Mouse (Mus musculus) kidney, postnatal 36 days (tissue): ENCODE measurements around the gene Ggnbp2.
"Not testable (repeated sequence)": the region's sequence is repeated elsewhere in the genome, so short reads cannot be mapped to it uniquely, and the experiment has no call there.

Experiments used
- DNase-seq, 2 experiments: peaks; one replicate each; pipeline ENCODE4 v3.0.0; 2021 to 2022; ENCODE audit warnings: mixed read lengths in 2 of 2

Gene Ggnbp2

DNA sequence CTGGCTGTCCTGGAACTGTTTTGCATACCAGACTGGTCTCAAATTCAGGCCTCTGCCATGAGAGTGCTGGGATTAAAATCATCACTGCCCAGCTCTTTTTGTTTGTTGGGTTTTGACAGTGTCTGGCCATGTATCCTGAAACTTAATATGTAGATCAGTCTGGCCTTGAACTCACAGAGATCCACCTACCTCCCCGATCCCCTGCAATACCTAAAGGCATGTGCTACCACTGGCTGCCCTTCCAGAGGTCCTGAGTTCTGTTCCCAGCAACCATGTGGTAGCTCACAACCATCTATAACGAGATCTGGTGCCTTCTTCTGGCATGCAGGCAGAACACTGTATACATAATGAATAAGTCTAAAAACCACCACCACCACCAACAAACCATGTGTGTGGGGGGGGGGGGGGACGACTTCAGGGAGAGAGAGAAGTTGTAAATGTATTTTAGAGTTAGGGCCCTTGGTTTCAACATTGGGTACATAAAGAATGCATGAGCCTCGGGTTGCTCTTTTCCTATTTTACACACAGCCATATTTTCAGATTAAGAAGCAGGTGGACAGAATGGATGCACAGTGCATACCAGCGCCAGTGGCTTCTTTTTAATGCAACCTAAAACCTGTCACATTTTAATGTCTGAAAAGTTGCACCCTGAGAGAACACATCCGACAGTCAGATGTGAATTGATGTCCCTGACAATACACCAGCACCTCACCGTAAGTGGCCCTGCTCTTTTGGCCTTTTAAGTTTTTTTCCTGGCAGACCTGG is 8.6 kb upstream of the Ggnbp2 start:
- DNase-seq = no peak

DNA sequence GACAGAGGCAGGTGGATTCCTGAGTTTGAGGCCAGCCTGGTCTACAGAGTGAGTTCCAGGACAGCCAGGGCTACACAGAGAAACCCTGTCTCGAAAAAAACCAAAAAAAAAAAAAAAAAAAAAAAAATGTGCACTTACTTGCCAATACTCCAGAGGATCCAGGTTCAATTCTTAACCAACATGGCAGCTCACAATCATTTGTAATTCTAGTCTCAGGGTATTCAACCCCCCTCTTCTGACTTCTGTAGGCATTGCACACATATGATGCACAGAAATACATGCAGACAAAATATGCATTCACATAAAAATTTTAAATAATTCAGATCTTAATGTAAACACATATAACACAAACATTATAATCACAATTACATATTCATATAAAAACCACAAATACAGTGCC is 5.4 kb upstream of the Ggnbp2 start:
- not testable (repeated sequence) for DNase-seq

DNA sequence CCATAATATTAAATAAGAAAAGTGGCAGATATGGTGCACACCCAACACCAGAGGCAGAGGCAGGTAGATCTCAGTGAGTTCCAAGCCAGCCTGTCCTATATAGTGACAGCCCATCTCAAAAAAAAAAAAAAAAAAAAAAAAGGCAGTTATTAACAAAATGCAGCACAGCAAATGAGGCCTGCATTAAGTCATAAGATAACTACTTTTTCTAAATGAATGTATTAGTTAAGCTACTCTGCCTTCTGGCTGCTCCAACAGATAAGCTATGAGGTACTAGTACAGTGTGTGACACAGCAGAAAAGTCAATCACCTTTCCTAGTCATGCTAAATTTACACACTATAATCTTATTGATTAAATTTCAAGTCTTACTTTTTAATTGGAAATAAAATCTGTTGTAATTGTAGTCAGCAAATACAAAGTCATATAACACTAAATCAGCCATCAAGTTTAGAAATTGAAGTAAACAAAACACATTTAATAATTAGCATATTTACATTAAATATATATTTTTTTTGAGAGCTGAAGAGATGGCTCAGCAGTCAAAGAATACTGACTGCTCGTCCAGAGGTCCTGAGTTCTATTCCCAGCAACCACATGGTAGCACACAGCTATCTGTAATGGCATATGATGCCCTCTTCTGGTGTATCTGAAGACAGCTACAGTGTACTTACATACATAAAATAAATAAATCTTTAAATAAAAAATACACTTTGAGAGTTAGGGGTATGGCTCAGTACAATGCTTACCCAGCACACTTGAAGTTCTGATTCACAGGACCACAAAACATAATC is 2.6 kb upstream of the Ggnbp2 start:
- DNase-seq = no peak

DNA sequence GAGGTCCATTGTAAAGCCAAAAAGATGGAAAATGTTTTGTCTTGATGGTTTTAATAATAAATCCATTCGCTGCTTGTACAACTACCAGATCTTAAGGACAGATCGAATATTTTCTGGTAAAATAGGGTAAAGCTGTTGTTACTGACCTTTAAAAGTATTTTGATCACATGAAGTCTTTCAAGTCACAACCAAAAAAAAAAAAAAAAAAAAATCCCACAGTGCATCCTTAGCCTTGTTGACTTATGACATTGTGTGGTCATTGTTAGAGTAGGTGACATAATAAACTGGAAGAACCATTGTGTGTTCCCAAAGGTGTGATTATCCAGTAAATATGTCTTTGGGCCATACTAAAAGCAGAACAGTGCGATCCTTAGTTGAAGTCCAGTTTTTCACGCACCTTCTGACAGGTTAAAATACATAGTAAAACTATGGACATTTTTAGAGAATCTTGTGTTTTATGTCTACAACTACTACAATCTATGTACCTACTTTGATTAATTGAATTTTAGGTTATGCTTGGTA is 992 bp upstream of the Ggnbp2 start:
- DNase-seq = no peak

DNA sequence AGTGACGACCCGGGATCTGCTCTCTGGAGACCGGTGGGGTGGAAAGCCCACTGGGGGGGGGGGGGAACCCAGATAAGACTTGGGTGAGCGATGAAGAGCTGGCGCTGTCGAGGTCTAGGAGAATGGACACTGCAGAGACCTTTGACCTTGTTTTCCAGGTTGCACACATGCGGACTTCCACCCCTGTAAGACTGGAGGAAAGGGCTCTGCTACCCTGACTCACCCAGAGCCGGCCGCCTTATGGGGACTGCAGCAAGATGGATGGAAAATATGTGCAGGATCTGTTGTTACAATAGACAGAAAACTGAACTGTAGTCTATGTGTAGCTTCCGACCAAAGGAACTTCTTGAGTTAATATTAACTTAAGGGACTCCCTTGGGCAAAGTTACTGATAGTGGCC is 429 bp upstream of the Ggnbp2 start:
- DNase-seq = peak; percentile 70

DNA sequence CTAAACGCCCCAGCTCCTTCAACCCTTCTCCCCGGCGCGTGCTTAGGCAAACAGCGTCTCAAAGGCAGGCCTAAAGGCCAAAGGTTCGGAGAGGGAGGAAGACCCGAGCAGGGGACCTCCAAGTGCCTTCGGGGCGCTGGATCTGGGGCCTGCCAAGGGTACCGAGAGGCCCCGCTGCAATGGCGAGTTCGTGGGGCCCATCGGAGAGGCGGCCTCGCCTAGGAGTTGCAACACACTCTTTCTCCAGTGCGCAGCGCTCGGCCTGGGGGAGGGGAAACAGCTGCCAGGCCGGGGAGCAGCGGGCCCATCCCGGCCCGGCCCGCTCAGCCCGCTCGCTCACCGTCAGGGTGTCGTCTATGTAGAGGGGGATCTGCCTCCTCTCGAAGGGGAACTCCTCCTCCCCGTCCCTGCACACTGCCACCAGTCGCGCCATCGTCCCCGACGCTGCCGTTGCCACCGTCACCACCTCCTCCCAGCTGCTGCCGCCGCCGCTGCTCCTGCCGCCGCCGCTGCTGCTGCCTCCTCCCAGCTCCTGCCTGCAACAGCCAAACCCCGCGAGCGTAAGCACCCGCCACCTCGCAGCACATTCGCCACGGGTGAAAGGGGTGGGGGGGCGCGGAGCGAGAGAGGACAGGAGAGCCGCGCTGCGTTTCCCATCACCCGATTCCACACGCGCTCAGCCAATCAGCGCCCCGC is 932 bp downstream of the Ggnbp2 start:
- peak; percentile 95 for DNase-seq

DNA sequence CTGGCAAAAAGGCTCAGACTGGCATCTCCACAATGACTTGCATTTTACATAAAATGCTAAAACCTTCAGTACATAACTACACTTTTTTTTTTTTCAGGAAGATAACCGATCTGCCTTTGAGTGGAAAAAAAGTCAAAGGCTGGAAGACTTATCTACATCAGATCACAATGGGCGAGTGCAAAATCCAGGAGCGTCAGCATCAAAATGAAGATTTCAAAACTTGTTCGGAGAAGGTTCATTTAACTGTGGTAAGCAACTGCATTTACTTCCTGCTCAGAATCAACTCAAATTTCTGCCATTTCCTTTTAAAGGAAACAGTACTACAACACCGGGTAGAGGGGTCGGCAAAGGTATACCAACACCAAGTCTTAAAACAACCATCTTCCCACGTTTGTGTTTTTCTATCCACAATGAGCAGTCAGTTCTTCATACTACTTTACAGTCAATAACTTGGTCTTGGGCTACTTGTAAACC is 1.8 kb downstream of the Ggnbp2 start:
- DNase-seq = no peak

DNA sequence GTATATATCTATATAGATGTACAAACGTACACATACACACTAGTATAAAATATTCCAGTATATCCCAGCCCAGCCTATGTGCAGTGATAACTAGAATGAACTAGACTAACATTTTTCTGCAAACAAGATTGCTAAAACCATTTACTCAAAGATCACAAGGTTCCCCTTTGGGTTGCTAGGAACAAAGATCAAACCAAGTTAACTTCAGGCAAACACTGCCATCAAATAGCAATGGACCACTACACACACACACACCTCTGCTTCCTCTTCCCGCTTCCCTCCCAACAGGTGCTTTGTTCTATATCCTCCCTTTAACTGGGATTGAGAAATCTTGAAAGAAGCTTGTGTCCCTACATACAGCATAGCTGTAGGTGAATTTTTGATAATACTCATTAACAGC is 3.0 kb downstream of the Ggnbp2 start:
- peak; percentile 24 to 44 for DNase-seq

DNA sequence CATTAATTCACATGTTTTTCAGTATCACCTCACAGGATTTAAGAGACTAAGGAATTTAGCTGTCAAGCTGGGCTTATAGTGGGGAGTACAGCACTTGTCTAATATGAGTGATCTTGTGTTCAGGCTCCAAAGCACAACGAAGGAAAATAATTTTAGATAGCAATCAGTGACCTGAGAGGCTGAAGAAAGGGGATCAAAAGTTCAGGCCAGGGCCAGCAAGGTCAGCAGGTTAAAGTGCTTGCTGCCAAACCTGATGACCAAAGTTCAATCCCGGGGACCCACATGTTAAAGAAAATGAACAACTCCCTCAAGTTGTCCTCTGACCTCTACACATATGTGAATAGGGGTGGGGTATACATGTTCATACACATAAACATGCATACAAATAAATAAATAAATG is 5.3 kb downstream of the Ggnbp2 start:
- DNase-seq = peak; percentile 52 to 65

DNA sequence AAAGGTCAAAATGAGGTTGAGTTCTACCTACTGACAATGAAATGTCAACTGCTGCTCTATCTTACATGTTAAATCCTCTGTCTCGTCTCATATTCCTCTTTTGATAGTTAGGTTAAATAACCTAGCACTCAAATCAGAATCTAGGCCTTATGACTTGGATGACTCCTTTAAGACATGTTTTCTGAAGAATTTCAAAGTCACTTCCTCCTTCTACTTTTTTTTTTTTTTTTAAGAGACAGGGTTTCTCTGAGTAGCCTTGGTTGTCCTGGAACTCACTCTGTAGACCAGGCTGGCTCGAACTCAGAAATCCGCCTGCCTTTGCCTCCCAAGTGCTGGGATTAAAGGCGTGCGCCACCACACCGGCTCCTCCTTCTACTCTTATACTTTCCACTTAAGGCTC is 15.3 kb downstream of the Ggnbp2 start:
- DNase-seq = no peak

DNA sequence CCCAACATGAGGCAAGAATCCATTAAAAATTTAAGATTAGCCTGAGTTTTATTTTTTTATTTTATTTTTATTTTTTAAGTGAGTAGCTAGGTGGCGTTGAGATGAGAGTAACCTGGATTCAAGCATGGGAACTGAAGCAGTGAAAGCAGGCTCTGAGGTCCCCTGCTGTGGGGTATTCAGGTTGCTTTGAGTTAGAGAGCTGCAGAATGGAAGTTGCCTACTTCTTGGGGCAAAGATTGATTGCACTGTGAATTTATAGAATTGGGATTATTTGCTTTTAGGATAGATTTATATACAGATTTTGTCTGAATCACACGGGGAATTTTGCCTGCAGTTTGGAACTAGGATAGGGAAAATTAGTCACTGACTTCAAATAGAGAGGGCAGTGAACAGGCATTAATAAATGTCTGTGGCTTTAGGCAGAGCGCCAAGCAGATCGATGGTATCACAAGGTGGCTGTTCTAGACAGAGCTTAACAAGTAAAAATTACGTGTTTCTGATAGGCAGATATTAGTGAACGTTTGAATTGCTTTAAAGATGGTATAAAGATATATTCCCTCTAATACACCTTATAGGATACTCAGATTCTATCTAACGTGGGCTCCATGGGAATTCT is 23.0 kb downstream of the Ggnbp2 start:
- no peak for DNase-seq

DNA sequence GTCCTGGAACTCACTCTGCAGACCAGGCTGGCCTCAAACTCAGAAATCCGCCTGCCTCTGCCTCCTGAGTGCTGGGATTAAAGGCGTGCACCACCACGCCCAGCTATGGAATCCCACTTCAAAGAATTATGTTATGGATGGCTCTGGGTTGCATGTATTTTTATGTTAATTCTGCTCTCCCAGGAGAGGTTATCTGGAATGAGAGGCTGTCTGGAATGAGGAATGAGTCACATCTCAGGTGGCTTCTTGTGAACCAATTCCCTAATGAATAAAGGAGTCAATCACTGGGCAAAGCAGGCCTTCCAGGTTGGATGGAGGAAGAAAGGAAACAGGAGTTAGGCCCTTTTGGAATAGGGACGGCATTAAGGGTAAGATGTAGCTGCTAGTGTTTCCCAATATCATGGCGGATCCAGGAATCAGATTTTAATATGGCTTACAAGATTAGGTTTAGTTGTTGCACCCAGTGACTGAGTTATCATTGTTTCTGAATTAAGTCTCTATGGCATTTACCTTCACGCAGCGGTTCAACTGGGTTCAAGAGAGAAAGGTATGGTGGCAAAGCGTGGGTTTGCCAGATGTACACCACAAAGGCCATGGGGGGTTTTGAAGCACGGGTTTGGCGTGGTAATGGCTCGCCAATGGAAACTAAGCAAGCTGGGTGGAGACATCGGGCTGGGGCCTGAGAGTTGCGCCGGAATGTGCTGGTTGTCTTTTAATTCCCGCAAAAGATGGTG is 23.7 kb downstream of the Ggnbp2 start:
- DNase-seq = no peak

DNA sequence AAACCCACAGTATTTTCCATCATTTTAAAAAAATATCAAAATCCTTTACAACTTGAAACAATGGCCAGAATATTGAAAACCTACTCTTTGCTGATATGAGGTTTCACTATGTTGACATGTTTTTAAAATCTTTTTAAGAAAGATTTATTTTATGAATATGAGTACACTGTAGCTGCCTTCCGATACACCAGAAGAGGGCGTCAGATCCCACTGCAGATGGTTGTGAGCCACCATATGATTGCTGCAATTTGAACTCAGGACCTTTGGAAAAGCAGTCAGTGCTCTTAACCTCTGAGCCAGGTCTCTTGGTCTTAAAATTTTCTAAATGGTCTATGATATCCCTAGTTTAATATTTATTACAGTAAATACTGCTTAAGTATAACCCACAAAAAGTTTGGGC is 31.3 kb downstream of the Ggnbp2 start:
- no peak for DNase-seq

DNA sequence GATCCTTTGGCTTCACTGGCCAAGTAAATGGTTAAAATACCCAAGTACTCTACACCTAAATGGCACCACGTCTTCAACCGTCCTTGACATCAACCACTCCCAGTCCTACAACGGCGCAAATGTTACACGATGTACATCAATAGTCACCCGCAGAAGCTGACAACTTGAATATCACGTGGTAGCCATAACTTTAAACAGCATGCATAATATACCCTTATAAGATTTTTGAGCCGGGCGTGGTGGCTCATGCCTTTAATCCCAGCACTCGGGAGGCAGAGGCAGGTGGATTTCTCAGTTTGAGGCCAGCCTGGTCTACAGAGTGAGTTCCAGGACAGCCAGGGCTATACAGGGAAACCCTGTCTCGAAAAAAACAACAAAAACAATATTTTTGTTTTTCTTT is 41.1 kb downstream of the Ggnbp2 start:
- not testable (repeated sequence) for DNase-seq

DNA sequence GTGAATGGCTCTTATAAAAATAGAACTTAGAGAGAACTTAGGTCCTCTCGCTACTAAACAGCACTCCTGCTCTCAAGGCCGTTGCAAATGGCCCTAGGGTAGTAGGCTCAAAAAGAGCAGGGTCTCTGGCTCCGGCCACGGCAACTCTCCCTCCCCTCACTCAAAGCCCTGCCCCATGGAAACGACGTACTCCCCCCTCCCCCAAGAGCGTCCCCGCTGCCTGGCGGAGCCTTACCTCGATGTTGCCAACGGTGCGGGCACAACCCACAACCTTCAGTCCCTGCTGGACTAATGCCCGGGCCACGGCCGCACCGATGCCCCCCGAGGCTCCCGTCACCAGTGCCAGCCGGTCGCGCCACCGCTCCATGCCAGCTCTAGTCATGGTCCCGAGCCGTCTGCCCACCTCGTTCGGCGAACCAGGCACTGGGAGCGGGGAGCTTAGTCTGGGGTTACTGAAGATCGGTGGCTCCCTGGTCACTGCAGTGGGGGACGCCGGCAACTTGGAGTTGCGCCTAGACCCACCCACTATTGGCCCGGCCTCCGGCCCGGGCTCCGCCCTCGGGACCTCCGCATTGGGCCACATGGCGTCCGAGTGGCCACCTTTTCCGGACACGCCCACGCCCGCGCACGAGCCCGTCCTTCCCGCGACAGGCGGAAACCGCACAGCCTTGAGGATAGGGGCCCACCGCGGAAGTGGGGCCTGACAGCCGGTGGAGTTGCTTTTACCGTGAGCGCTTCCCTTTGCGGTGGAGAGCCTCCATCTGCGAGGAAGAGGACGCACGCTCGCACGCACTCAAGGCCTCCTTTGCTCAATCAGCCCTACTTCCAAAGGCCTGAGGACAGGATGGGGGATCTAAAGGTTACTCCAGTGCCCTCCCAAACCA is 41.9 kb downstream of the Ggnbp2 start, which contains the start of gene Dhrs11:
TSS of gene Dhrs11 (minus strand) at position 479 of the 884 bp plus-strand sequence.
- DNase-seq = peak; percentile 95 to 98

DNA sequence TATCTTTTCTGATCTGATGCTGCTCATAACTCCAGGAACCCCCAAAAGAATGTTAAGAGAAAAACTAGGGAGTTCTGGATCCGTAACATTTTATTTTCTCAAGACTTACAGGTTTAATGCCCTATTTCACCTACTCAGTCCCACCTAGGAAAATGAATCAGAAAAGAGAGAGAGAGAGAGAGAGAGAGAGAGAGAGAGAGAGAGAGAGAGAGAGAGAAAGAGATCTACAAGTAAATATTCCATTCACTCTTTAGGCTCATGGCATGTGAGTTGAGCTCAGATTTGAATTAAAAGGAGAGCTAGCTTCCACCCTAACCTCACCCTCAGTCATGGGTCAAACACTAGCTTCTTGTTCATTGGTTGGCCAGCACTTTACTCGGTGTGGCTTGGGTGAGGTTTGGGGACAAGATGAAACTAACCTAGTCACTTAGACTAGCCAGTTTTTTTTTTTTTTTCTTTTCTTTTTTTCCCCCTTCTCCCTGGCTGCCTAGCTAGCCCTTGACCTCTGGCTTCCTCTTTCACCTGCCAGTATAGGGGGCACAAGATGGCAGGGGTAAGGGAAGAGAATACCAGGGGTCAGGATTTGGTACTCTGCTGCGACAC is 42.6 kb downstream of the Ggnbp2 start:
- DNase-seq = peak; percentile 23 to 27

DNA sequence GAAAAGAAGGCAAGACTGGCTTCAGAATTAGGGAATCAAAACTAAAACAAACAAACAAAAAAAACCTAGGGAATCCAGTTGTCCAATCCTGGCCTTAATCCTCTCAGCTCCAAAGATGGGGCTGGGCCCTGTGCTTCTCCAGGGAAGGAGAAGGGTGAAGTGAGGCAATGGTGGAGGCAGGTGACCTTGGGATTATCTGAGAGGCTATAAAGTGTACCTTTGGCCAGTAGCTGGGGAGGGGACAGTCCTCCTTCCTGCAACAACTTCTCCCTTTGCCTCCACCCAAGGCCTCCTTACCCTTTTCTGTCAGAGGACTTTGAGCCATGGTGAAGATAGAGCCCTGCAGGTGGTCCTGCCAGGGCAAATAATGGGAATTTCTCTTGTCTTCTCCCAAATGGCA is 43.1 kb downstream of the Ggnbp2 start:
- peak in 1 of 2 experiments; percentile 28 for DNase-seq

DNA sequence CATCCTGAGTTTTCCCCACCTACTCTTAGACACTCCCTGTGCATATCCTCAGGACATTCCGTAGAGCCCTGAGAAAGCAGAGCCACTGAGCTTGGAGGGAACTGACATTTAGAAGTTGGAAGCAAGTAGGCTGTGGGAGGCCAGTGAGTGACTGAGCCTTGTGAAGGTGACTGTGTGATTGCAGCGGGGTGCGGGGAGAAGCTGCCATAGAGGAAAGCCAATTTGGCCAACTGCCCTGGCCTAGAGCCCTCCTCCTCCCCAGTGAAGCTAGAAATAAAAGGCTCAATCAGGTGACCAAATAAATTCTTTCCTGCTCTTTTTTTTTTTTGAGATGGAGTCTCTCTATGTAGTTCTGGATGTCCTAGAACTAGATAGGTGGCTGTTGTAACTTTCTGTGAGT is 44.4 kb downstream of the Ggnbp2 start:
- DNase-seq = peak; percentile 86 to 89

DNA sequence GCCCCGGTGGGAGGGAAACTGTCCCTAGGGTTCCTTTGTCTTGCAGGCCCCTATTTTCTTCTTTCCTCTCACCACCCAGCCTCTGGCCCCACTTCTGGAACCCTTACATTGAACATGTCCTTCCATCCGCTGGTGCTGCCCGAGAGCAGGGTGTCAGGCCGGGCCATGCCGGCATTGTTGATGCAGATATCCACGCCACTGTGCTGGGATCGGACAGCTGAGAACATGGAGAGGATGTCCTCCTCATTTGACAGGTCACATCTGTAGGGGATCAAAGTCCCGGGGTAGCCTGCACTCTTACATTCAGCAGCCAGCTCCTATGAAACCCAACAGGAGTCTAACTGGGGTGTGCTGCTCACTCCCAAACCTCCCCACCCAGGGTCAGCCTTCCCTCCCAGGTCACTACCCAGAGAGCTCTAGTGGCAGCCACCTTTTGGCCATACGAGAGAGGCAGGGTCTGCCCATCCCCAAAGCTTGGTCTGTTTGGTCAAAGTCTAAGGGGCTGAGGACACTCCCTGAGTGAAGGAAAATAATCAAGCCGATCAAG is 45.3 kb downstream of the Ggnbp2 start:
- no peak for DNase-seq

DNA sequence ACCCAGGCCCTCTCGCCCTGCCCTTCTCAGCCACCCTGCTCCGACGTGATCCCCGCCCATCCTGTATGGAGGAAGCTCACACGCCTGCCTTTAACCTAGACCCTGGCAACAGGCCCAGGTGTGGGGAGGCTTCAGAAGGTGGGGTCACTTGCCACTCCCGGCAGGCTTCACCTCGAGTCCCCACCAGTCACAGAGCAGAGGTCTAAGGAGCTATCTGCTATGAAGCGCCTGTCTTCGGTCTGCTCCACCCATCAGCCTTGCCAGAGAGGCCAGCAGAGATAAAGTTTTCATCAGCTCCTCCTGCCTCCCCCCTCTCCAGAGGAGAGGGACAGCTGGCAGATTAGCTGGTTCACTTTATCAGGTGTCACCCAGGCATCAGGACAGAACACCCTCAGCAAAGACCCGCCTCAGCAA is 47.1 kb downstream of the Ggnbp2 start:
- DNase-seq = no peak
